Mouse (Mus musculus): ENCODE data around the gene Fam189a1. TPM values are rescaled to one million over a fixed set of nuclear protein-coding genes. Genes with fewer than 3 reads are reported as not detected.

The Fam189a1 gene
- polyA plus RNA-seq, 1 experiment from 2014 or later: 0.66 TPM

DNA sequence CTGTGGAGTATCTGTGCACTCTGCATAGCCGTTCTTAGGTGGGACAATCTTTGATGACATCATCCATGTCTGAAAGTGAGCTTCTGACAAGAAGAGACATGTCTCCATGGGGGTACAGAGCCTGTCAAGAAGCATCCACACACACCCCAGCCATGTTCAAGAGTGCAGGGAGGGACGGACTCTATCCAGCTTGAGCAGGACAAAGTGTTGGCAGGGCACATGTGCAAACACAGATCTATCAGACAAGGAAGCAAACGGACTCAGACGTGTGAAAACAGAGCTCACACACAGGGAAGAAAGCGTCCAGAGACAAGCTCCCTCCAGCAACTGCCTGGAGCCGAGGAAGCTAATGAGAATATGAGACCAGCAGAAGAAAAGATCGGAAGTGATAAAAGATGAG is 239.7 kb downstream of the Fam189a1 start:
- TF ChIP-seq CTCF (IDR thresholded peaks at IDR 0.05; ENCODE audit: low read depth): no peak
- Histone ChIP-seq H3K9me3 (ENCODE audit: control insufficient read depth) (no peaks in the 10 kb centered on the region), H3K4me1 (replicated peaks; ENCODE audit: control insufficient read depth, insufficient read depth, low read length) (no peaks in the 10 kb centered on the region), H3K36me3 (ENCODE audit: control insufficient read depth, insufficient read depth) (no peaks in the 10 kb centered on the region), H3K4me3 (ENCODE audit: low read depth, low read length) (no peak overlapping the region), H3K27me3 (replicated peaks; ENCODE audit: control insufficient read depth, insufficient read depth, low read length) (no peaks in the 10 kb centered on the region), H3K9ac (ENCODE audit: low read depth, low read length) (no peak overlapping the region), H3K27ac (ENCODE audit: low read depth, low read length) (no peak overlapping the region), H3K4me2 (replicated peaks; ENCODE audit: low read depth) (no peak overlapping the region)
- 34% methylated on average over 7 of the region's 7 CpGs for WGBS
- ATAC-seq: no peak

- no peak overlapping the region for H3K9ac ChIP-seq (ENCODE audit: low read depth, low read length)
- no peak overlapping the region for H3K4me2 ChIP-seq (replicated peaks; ENCODE audit: low read depth)
- no peak for ATAC-seq
- H3K27ac ChIP-seq (ENCODE audit: low read depth, low read length): no peak overlapping the region
- H3K4me1 ChIP-seq (replicated peaks; ENCODE audit: control insufficient read depth, insufficient read depth, low read length): no peaks in the 10 kb centered on the region
- no peak for TF ChIP-seq CTCF (IDR thresholded peaks at IDR 0.05; ENCODE audit: low read depth)
- no peak overlapping the region for H3K4me3 ChIP-seq (ENCODE audit: low read depth, low read length)
- H3K9me3 ChIP-seq (ENCODE audit: control insufficient read depth): no peaks in the 10 kb centered on the region
- no peaks in the 10 kb centered on the region for H3K36me3 ChIP-seq (ENCODE audit: control insufficient read depth, insufficient read depth)
- WGBS: 50% methylated on average over 2 of the region's 2 CpGs
- H3K27me3 ChIP-seq (replicated peaks; ENCODE audit: control insufficient read depth, insufficient read depth, low read length): no peaks in the 10 kb centered on the region
Observed at GRCm38 (mm10) chr7:64915121-64915520, 241.2 kb downstream of the Fam189a1 start.

DNA sequence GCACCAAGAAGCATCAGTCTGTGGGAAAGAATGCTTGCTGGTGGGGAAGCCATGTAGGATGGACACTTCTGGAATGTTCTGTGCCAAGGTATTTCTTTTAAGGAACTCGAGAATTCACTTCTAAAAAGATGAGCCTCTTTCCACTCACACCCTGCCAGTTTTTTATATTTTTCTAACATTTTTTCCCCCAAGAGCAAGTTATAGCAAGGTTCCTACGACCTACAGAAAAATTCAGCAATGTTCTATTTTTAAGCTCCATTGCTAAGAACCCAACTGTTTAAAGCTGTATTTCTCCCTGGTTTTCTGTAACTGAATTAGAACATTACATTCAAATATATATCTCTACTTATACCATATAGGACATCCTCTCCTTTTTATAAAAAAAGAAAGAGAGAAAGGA is 244.4 kb downstream of the Fam189a1 start:
- Histone ChIP-seq H3K4me2 (replicated peaks; ENCODE audit: low read depth) (no peak overlapping the region), H3K9ac (ENCODE audit: low read depth, low read length) (no peak overlapping the region), H3K27ac (ENCODE audit: low read depth, low read length) (no peak overlapping the region), H3K36me3 (ENCODE audit: control insufficient read depth, insufficient read depth) (no peaks in the 10 kb centered on the region), H3K27me3 (replicated peaks; ENCODE audit: control insufficient read depth, insufficient read depth, low read length) (no peaks in the 10 kb centered on the region), H3K4me1 (replicated peaks; ENCODE audit: control insufficient read depth, insufficient read depth, low read length) (no peaks in the 10 kb centered on the region), H3K9me3 (ENCODE audit: control insufficient read depth) (no peaks in the 10 kb centered on the region), H3K4me3 (ENCODE audit: low read depth, low read length) (no peak overlapping the region)
- no peak for TF ChIP-seq CTCF (IDR thresholded peaks at IDR 0.05; ENCODE audit: low read depth)
- 65% methylated on average over 2 of the region's 2 CpGs for WGBS
- no peak for ATAC-seq

DNA sequence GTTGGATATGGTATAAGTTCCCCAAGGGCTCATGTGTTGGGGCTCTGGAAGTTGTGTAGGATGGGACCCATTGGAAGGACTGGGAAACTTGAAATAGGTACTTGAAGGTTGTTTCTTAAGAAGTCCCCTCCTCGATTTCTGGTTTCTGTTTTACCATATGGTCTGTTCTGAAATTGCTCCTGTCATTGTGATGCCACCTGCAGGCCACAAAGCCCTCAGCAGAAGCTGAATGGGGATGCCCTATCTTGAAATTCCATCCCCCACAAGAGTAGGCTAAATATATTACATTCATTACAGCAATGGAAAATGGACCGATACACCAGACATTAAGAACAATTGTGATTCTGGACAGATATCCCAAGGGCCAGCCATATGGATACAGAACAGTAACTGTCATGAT is 246.2 kb downstream of the Fam189a1 start:
- no peak overlapping the region for H3K4me3 ChIP-seq (ENCODE audit: low read depth, low read length)
- 92% methylated on average over 2 of the region's 2 CpGs for WGBS
- no peak overlapping the region for H3K9ac ChIP-seq (ENCODE audit: low read depth, low read length)
- no peak overlapping the region for H3K27ac ChIP-seq (ENCODE audit: low read depth, low read length)
- TF ChIP-seq CTCF (IDR thresholded peaks at IDR 0.05; ENCODE audit: low read depth): no peak
- H3K4me2 ChIP-seq (replicated peaks; ENCODE audit: low read depth): no peak overlapping the region
- H3K36me3 ChIP-seq (ENCODE audit: control insufficient read depth, insufficient read depth): no peaks in the 10 kb centered on the region
- no peaks in the 10 kb centered on the region for H3K4me1 ChIP-seq (replicated peaks; ENCODE audit: control insufficient read depth, insufficient read depth, low read length)
- ATAC-seq: no peak
- H3K9me3 ChIP-seq (ENCODE audit: control insufficient read depth): no peaks in the 10 kb centered on the region
- H3K27me3 ChIP-seq (replicated peaks; ENCODE audit: control insufficient read depth, insufficient read depth, low read length): no peaks in the 10 kb centered on the region

- no peaks in the 10 kb centered on the region for H3K9me3 ChIP-seq (ENCODE audit: control insufficient read depth)
- no peak overlapping the region for H3K4me2 ChIP-seq (replicated peaks; ENCODE audit: low read depth)
- WGBS: 61% methylated on average over 5 of the region's 5 CpGs
- H3K36me3 ChIP-seq (ENCODE audit: control insufficient read depth, insufficient read depth): no peaks in the 10 kb centered on the region
- no peak overlapping the region for H3K4me3 ChIP-seq (ENCODE audit: low read depth, low read length)
- TF ChIP-seq CTCF (IDR thresholded peaks at IDR 0.05; ENCODE audit: low read depth): no peak
- no peak overlapping the region for H3K27ac ChIP-seq (ENCODE audit: low read depth, low read length)
- H3K9ac ChIP-seq (ENCODE audit: low read depth, low read length): no peak overlapping the region
- H3K4me1 ChIP-seq (replicated peaks; ENCODE audit: control insufficient read depth, insufficient read depth, low read length): no peaks in the 10 kb centered on the region
- no peak for ATAC-seq
- no peaks in the 10 kb centered on the region for H3K27me3 ChIP-seq (replicated peaks; ENCODE audit: control insufficient read depth, insufficient read depth, low read length)
Observed at GRCm38 (mm10) chr7:64906955-64907354, 249.4 kb downstream of the Fam189a1 start.

DNA sequence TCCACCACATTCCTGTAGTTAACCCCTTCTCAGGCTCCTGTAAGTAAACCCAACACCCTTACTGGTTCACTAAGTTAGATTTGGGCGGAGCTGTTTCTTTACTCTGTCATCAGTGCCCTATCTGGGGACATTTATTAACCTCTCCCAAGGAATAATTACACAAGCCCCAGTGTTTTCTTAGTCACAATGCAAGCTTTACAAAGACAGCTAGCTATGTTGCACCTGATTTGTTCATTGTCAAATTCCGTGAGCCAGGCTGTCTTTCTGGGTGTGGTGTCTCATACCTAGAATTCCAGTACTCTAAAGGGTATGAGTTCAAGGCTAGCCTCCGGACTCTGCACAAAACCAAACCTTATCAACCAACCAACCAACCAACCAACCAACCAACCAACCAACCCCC is 250.9 kb downstream of the Fam189a1 start:
- no peak for ATAC-seq
- Histone ChIP-seq H3K4me2 (replicated peaks; ENCODE audit: low read depth) (no peak overlapping the region), H3K27me3 (replicated peaks; ENCODE audit: control insufficient read depth, insufficient read depth, low read length) (no peaks in the 10 kb centered on the region), H3K9me3 (ENCODE audit: control insufficient read depth) (no peaks in the 10 kb centered on the region), H3K4me1 (replicated peaks; ENCODE audit: control insufficient read depth, insufficient read depth, low read length) (no peaks in the 10 kb centered on the region), H3K36me3 (ENCODE audit: control insufficient read depth, insufficient read depth) (no peaks in the 10 kb centered on the region), H3K9ac (ENCODE audit: low read depth, low read length) (no peak overlapping the region), H3K27ac (ENCODE audit: low read depth, low read length) (no peak overlapping the region), H3K4me3 (ENCODE audit: low read depth, low read length) (no peak overlapping the region)
- 64% methylated on average over 3 of the region's 3 CpGs for WGBS
- no peak for TF ChIP-seq CTCF (IDR thresholded peaks at IDR 0.05; ENCODE audit: low read depth)

- no peak overlapping the region for H3K4me2 ChIP-seq (replicated peaks; ENCODE audit: low read depth)
- TF ChIP-seq CTCF (IDR thresholded peaks at IDR 0.05; ENCODE audit: low read depth): no peak
- no peaks in the 10 kb centered on the region for H3K4me1 ChIP-seq (replicated peaks; ENCODE audit: control insufficient read depth, insufficient read depth, low read length)
- no peaks in the 10 kb centered on the region for H3K27me3 ChIP-seq (replicated peaks; ENCODE audit: control insufficient read depth, insufficient read depth, low read length)
- no peaks in the 10 kb centered on the region for H3K9me3 ChIP-seq (ENCODE audit: control insufficient read depth)
- ATAC-seq: no peak
- H3K27ac ChIP-seq (ENCODE audit: low read depth, low read length): no peak overlapping the region
- no peak overlapping the region for H3K9ac ChIP-seq (ENCODE audit: low read depth, low read length)
- no peaks in the 10 kb centered on the region for H3K36me3 ChIP-seq (ENCODE audit: control insufficient read depth, insufficient read depth)
- WGBS: 76% methylated on average over 2 of the region's 2 CpGs
- H3K4me3 ChIP-seq (ENCODE audit: low read depth, low read length): no peak overlapping the region
Observed at GRCm38 (mm10) chr7:64900249-64900648, 256.1 kb downstream of the Fam189a1 start.
